Mouse (Mus musculus) heart, embryonic 10.5 days (tissue): Measurements from ENCODE around the gene Gsto2. TPM values are rescaled to one million over a fixed set of nuclear protein-coding genes. Genes with fewer than 3 reads are reported as not detected.
A peak's percentile ranks its signal among the peaks of the same experiment; 100 is the strongest.

Source experiments
- DNase-seq: peaks from one replicate; pipeline ENCODE4 v3.0.0-alpha.2; 2017; ENCODE audit warnings: low spot score
- H3K27ac ChIP-seq: fragments of 300-500 bp; sonication (generic); 2 replicates; pipeline ENCODE4 v1.5.1; 2016; ENCODE audit warnings: mild to moderate bottlenecking
- H3K27me3 ChIP-seq: fragments of 300-500 bp; sonication (generic); 2 replicates; pipeline ENCODE4 v1.6.1; 2016; ENCODE audit warnings: mild to moderate bottlenecking; ENCODE audit not compliant: poor library complexity, insufficient read depth, severe bottlenecking
- H3K36me3 ChIP-seq: fragments of 300-500 bp; sonication (generic); 2 replicates; pipeline ENCODE4 v1.6.1; 2016; ENCODE audit warnings: mild to moderate bottlenecking, moderate library complexity
- H3K4me1 ChIP-seq: fragments of 300-500 bp; sonication (generic); 2 replicates; pipeline ENCODE4 v1.6.1; 2016; ENCODE audit warnings: mild to moderate bottlenecking
- H3K4me3 ChIP-seq: fragments of 300-500 bp; sonication (generic); 2 replicates; pipeline ENCODE4 v1.5.1; 2016; ENCODE audit warnings: mild to moderate bottlenecking, moderate library complexity
- H3K9me3 ChIP-seq: fragments of 300-500 bp; sonication (generic); 2 replicates; pipeline ENCODE4 v1.6.1; 2016; ENCODE audit warnings: mild to moderate bottlenecking, moderate library complexity
- WGBS: fragments of 180-500 bp; shearing (Covaris S2); methylation state at CpG from one replicate; pipeline ENCODE4 v1.1.7; 2016; 5-methylcytosine and 5-hydroxymethylcytosine counted together
- polyA plus RNA-seq: library from polyadenylated mRNA; unstranded; fragments of >200 nt; fragmentation: Nextera tagmentation; extraction: Ambion mirVana; gene quantifications from 2 replicates; pipeline ENCODE4 v1.2.1, GENCODE M21; 2016

Gsto2 gene
- 0.59 and 1.0 TPM in 2 replicates for polyA plus RNA-seq

GRCm38 (mm10) chr19:47865353-47865947 is at the start of gene Gsto2:
Gsto2 (plus strand) TSS chr19:47865534.
- H3K27ac ChIP-seq, result peak within 1 kb of the TSS; percentile 96
- H3K36me3 ChIP-seq, result peaks cover 12% of the 10 kb centered on the region
- peak within 1 kb of the TSS; percentile 73 for H3K4me3 ChIP-seq
- H3K27me3 ChIP-seq, result peaks cover 8% of the 10 kb centered on the region; the same call in 1 of the 2 replicates
- peak; percentile 98 for DNase-seq
- H3K4me1 ChIP-seq, result peaks cover 6% of the 10 kb centered on the region; the same call in 1 of the 2 replicates
- under 1% methylated on average over 49 of the region's 49 CpGs for WGBS
- no peaks in the 10 kb centered on the region for H3K9me3 ChIP-seq

GRCm38 (mm10) chr19:47817692-47818091 is 47.6 kb upstream of the Gsto2 start:
- peaks cover 6% of the 10 kb centered on the region; the same call in 1 of the 2 replicates for H3K4me1 ChIP-seq
- WGBS, result 76% methylated on average over 9 of the region's 9 CpGs
- H3K4me3 ChIP-seq, result no peak overlapping the region
- no peaks in the 10 kb centered on the region for H3K36me3 ChIP-seq
- peaks cover 9% of the 10 kb centered on the region for H3K27me3 ChIP-seq
- no peaks in the 10 kb centered on the region for H3K9me3 ChIP-seq
- no peak for DNase-seq
- no peak overlapping the region for H3K27ac ChIP-seq

GRCm38 (mm10) chr19:47820832-47821493 is 44.4 kb upstream of the Gsto2 start:
- Histone ChIP-seq H3K4me3 (no peak overlapping the region), H3K36me3 (no peaks in the 10 kb centered on the region), H3K9me3 (no peaks in the 10 kb centered on the region), H3K27me3 (peaks cover 24% of the 10 kb centered on the region), H3K27ac (no peak overlapping the region), H3K4me1 (peaks cover 6% of the 10 kb centered on the region; the same call in 1 of the 2 replicates)
- 25% methylated on average over 8 of the region's 9 CpGs for WGBS
- no peak for DNase-seq

- no peak for DNase-seq
- WGBS, result 49% methylated on average over 7 of the region's 7 CpGs
These were observed 43.9 kb upstream of the Gsto2 start for GRCm38 (mm10) chr19:47821494-47821872.

GRCm38 (mm10) chr19:47822143-47822796 is 43.1 kb upstream of the Gsto2 start:
- WGBS, result 18% methylated on average over 8 of the region's 8 CpGs
- no peak overlapping the region for H3K4me3 ChIP-seq
- no peaks in the 10 kb centered on the region for H3K36me3 ChIP-seq
- H3K9me3 ChIP-seq, result no peaks in the 10 kb centered on the region
- peaks cover 6% of the 10 kb centered on the region; the same call in 1 of the 2 replicates for H3K4me1 ChIP-seq
- DNase-seq, result no peak
- no peak overlapping the region for H3K27ac ChIP-seq
- H3K27me3 ChIP-seq, result peaks cover 24% of the 10 kb centered on the region

More at GRCm38 (mm10) chr19:47821494-47821872, 43.9 kb upstream of the Gsto2 start:
- Histone ChIP-seq H3K27ac (no peak overlapping the region), H3K4me1 (peaks cover 6% of the 10 kb centered on the region; the same call in 1 of the 2 replicates), H3K9me3 (no peaks in the 10 kb centered on the region), H3K27me3 (peaks cover 24% of the 10 kb centered on the region), H3K36me3 (no peaks in the 10 kb centered on the region), H3K4me3 (no peak overlapping the region)

GRCm38 (mm10) chr19:47824026-47824425 is 41.3 kb upstream of the Gsto2 start:
- no peak overlapping the region for H3K4me3 ChIP-seq
- 76% methylated on average over 5 of the region's 5 CpGs for WGBS
- peaks cover 6% of the 10 kb centered on the region; the same call in 1 of the 2 replicates for H3K4me1 ChIP-seq
- no peaks in the 10 kb centered on the region for H3K36me3 ChIP-seq
- DNase-seq, result no peak
- no peak overlapping the region for H3K27ac ChIP-seq
- no peaks in the 10 kb centered on the region for H3K9me3 ChIP-seq
- H3K27me3 ChIP-seq, result peaks cover 24% of the 10 kb centered on the region

- Histone ChIP-seq H3K36me3 (no peaks in the 10 kb centered on the region), H3K27ac (no peak overlapping the region), H3K4me1 (no peaks in the 10 kb centered on the region), H3K9me3 (no peaks in the 10 kb centered on the region), H3K27me3 (no peaks in the 10 kb centered on the region), H3K4me3 (no peak overlapping the region)
- peak; percentile 59 for DNase-seq
- 78% methylated on average over 14 of the region's 14 CpGs for WGBS
These were observed 35.4 kb upstream of the Gsto2 start for GRCm38 (mm10) chr19:47829913-47830450.

- Histone ChIP-seq H3K27ac (no peak overlapping the region), H3K27me3 (0 out of 2 replicates have a peak, but pooled peaks cover 9% of the 10 kb centered on the region), H3K4me1 (no peaks in the 10 kb centered on the region), H3K36me3 (no peaks in the 10 kb centered on the region), H3K4me3 (no peak overlapping the region), H3K9me3 (no peaks in the 10 kb centered on the region)
- no peak for DNase-seq
- WGBS, result 86% methylated on average over 8 of the region's 8 CpGs
These were observed 34.2 kb upstream of the Gsto2 start for GRCm38 (mm10) chr19:47831111-47831510.

GRCm38 (mm10) chr19:47832316-47832715 is 33.0 kb upstream of the Gsto2 start:
- no peak overlapping the region for H3K27ac ChIP-seq
- H3K9me3 ChIP-seq, result no peaks in the 10 kb centered on the region
- DNase-seq, result no peak
- peaks cover 8% of the 10 kb centered on the region; the same call in 1 of the 2 replicates for H3K4me1 ChIP-seq
- WGBS, result 73% methylated on average over 16 of the region's 16 CpGs
- H3K4me3 ChIP-seq, result no peak overlapping the region
- no peaks in the 10 kb centered on the region for H3K36me3 ChIP-seq
- peaks cover 20% of the 10 kb centered on the region for H3K27me3 ChIP-seq

GRCm38 (mm10) chr19:47834614-47835013 is 30.7 kb upstream of the Gsto2 start:
- Histone ChIP-seq H3K9me3 (no peaks in the 10 kb centered on the region), H3K27ac (no peak overlapping the region), H3K4me3 (no peak overlapping the region), H3K4me1 (peaks cover 11% of the 10 kb centered on the region; the same call in 1 of the 2 replicates), H3K27me3 (peaks cover 30% of the 10 kb centered on the region), H3K36me3 (no peaks in the 10 kb centered on the region)
- DNase-seq, result no peak
- 79% methylated on average over 5 of the region's 5 CpGs for WGBS

GRCm38 (mm10) chr19:47835776-47836175 is 29.6 kb upstream of the Gsto2 start:
- 79% methylated on average over 7 of the region's 7 CpGs for WGBS

GRCm38 (mm10) chr19:47836701-47837526 is 28.4 kb upstream of the Gsto2 start:
- Histone ChIP-seq H3K36me3 (no peaks in the 10 kb centered on the region), H3K4me3 (peak overlapping the region; percentile 65), H3K27ac (peak overlapping the region; percentile 17; the same call in 1 of the 2 replicates), H3K9me3 (no peaks in the 10 kb centered on the region), H3K27me3 (peaks cover 33% of the 10 kb centered on the region), H3K4me1 (peaks cover 11% of the 10 kb centered on the region; the same call in 1 of the 2 replicates)
- DNase-seq, result peak; percentile 85
- 3% methylated on average over 48 of the region's 49 CpGs for WGBS

More at GRCm38 (mm10) chr19:47835776-47836175, 29.6 kb upstream of the Gsto2 start:
- Histone ChIP-seq H3K36me3 (no peaks in the 10 kb centered on the region), H3K27ac (no peak overlapping the region), H3K27me3 (peaks cover 33% of the 10 kb centered on the region), H3K9me3 (no peaks in the 10 kb centered on the region), H3K4me3 (no peak overlapping the region), H3K4me1 (peaks cover 11% of the 10 kb centered on the region; the same call in 1 of the 2 replicates)
- no peak for DNase-seq
